Mouse (Mus musculus): ENCODE data around the gene Fggy. TPM values are rescaled to one million over a fixed set of nuclear protein-coding genes. Genes with fewer than 3 reads are reported as not detected.

The Fggy gene
- polyA plus RNA-seq (2015; fragmentation: Nextera tagmentation; extraction: Ambion mirVana) = 9.1 TPM in 2 replicates

- Histone ChIP-seq H3K4me2 (peak within 1 kb of the TSS; percentile 58), H3K4me3 (peak within 1 kb of the TSS; percentile 39), H3K36me3 (no peaks in the 10 kb centered on the region), H3K27me3 (no peaks in the 10 kb centered on the region), H3K4me1 (replicated peaks) (peaks cover 7% of the 10 kb centered on the region), H3K27ac (peak within 1 kb of the TSS; percentile 84), H3K9me3 (no peaks in the 10 kb centered on the region), H3K9ac (peak within 1 kb of the TSS; percentile 71)
- ATAC-seq (ENCODE audit: low FRiP score) = peak; percentile 100
- WGBS = 30% methylated on average over 12 of the region's 12 CpGs
Measured at GRCm38 (mm10) chr4:95557333-95557956, at the start of gene Fggy. Gene Fggy (plus strand): TSS chr4:95557507.

- no peak for ATAC-seq (ENCODE audit: low FRiP score)
- H3K36me3 ChIP-seq = no peaks in the 10 kb centered on the region
- no peak overlapping the region for H3K4me2 ChIP-seq
- no peak overlapping the region for H3K27ac ChIP-seq
- H3K4me1 ChIP-seq (replicated peaks) = peaks cover 6% of the 10 kb centered on the region; the same call in 1 of the 2 replicates
- H3K27me3 ChIP-seq = no peaks in the 10 kb centered on the region
- no peak overlapping the region for H3K4me3 ChIP-seq
- no peaks in the 10 kb centered on the region for H3K9me3 ChIP-seq
- H3K9ac ChIP-seq = no peak overlapping the region
- WGBS = 88% methylated on average over 4 of the region's 4 CpGs
Measured at GRCm38 (mm10) chr4:95507946-95508311, 49.4 kb upstream of the Fggy start.

- H3K27me3 ChIP-seq = no peaks in the 10 kb centered on the region
- no peak for ATAC-seq (ENCODE audit: low FRiP score)
- H3K9ac ChIP-seq = no peak overlapping the region
- WGBS = 90% methylated on average over 1 of the region's 1 CpGs
- H3K4me1 ChIP-seq (replicated peaks) = peaks cover 11% of the 10 kb centered on the region; the same call in 1 of the 2 replicates
- no peak overlapping the region for H3K4me2 ChIP-seq
- no peak overlapping the region for H3K27ac ChIP-seq
- H3K36me3 ChIP-seq = no peaks in the 10 kb centered on the region
- no peaks in the 10 kb centered on the region for H3K9me3 ChIP-seq
- no peak overlapping the region for H3K4me3 ChIP-seq
Measured at GRCm38 (mm10) chr4:95518382-95518781, 38.9 kb upstream of the Fggy start.

GRCm38 (mm10) chr4:95519975-95520642, 37.2 kb upstream of the Fggy start:
- no peaks in the 10 kb centered on the region for H3K27me3 ChIP-seq
- 43% methylated on average over 4 of the region's 4 CpGs for WGBS
- H3K9ac ChIP-seq = no peak overlapping the region
- H3K27ac ChIP-seq = peak overlapping the region; percentile 44
- H3K4me2 ChIP-seq = no peak overlapping the region
- peaks cover 11% of the 10 kb centered on the region; the same call in 1 of the 2 replicates for H3K4me1 ChIP-seq (replicated peaks)
- no peaks in the 10 kb centered on the region for H3K36me3 ChIP-seq
- no peak overlapping the region for H3K4me3 ChIP-seq
- peak; percentile 76 for ATAC-seq (ENCODE audit: low FRiP score)
- no peaks in the 10 kb centered on the region for H3K9me3 ChIP-seq

- no peak overlapping the region for H3K9ac ChIP-seq
- ATAC-seq (ENCODE audit: low FRiP score) = 0 out of 2 replicates have a peak, but pooled peaks have one; percentile 24
- H3K4me1 ChIP-seq (replicated peaks) = peaks cover 11% of the 10 kb centered on the region; the same call in 1 of the 2 replicates
- H3K4me3 ChIP-seq = no peak overlapping the region
- 41% methylated on average over 2 of the region's 2 CpGs for whole genome bisulfite sequencing
- H3K36me3 ChIP-seq = no peaks in the 10 kb centered on the region
- H3K27me3 ChIP-seq = no peaks in the 10 kb centered on the region
- H3K9me3 ChIP-seq = no peaks in the 10 kb centered on the region
- no peak overlapping the region for H3K4me2 ChIP-seq
- H3K27ac ChIP-seq = peak overlapping the region; percentile 44
Measured at GRCm38 (mm10) chr4:95520643-95521032, 36.7 kb upstream of the Fggy start.

- H3K4me2 ChIP-seq = no peak overlapping the region
- no peaks in the 10 kb centered on the region for H3K36me3 ChIP-seq
- H3K9me3 ChIP-seq = no peaks in the 10 kb centered on the region
- H3K27ac ChIP-seq = no peak overlapping the region
- H3K4me3 ChIP-seq = no peak overlapping the region
- no peaks in the 10 kb centered on the region for H3K27me3 ChIP-seq
- no peak overlapping the region for H3K9ac ChIP-seq
- H3K4me1 ChIP-seq (replicated peaks) = no peaks in the 10 kb centered on the region
- no peak for ATAC-seq (ENCODE audit: low FRiP score)
- WGBS = 91% methylated on average over 4 of the region's 4 CpGs
Measured at GRCm38 (mm10) chr4:95526588-95526987, 30.7 kb upstream of the Fggy start.

GRCm38 (mm10) chr4:95530757-95531156, 26.6 kb upstream of the Fggy start:
- no peak overlapping the region for H3K9ac ChIP-seq
- WGBS = 75% methylated on average over 2 of the region's 2 CpGs
- ATAC-seq (ENCODE audit: low FRiP score) = no peak
- no peaks in the 10 kb centered on the region for H3K27me3 ChIP-seq
- no peak overlapping the region for H3K4me2 ChIP-seq
- H3K36me3 ChIP-seq = no peaks in the 10 kb centered on the region
- no peaks in the 10 kb centered on the region for H3K4me1 ChIP-seq (replicated peaks)
- H3K4me3 ChIP-seq = no peak overlapping the region
- H3K27ac ChIP-seq = no peak overlapping the region
- no peaks in the 10 kb centered on the region for H3K9me3 ChIP-seq

- Histone ChIP-seq H3K4me1 (replicated peaks) (no peaks in the 10 kb centered on the region), H3K9me3 (no peaks in the 10 kb centered on the region), H3K4me3 (no peak overlapping the region), H3K9ac (no peak overlapping the region), H3K27ac (no peak overlapping the region), H3K36me3 (no peaks in the 10 kb centered on the region), H3K27me3 (no peaks in the 10 kb centered on the region), H3K4me2 (no peak overlapping the region)
- 94% methylated on average over 3 of the region's 3 CpGs for WGBS
- ATAC-seq (ENCODE audit: low FRiP score) = no peak
Measured at GRCm38 (mm10) chr4:95533946-95534345, 23.4 kb upstream of the Fggy start.

- H3K27me3 ChIP-seq = no peaks in the 10 kb centered on the region
- WGBS = 66% methylated on average over 3 of the region's 3 CpGs
- ATAC-seq (ENCODE audit: low FRiP score) = no peak
Measured at GRCm38 (mm10) chr4:95541382-95542038, 15.8 kb upstream of the Fggy start.

GRCm38 (mm10) chr4:95542039-95542790, 15.1 kb upstream of the Fggy start:
- no peak for ATAC-seq (ENCODE audit: low FRiP score)

More at GRCm38 (mm10) chr4:95541382-95542038, 15.8 kb upstream of the Fggy start:
- no peaks in the 10 kb centered on the region for H3K36me3 ChIP-seq
- no peak overlapping the region for H3K4me2 ChIP-seq
- H3K9ac ChIP-seq = no peak overlapping the region
- H3K4me3 ChIP-seq = no peak overlapping the region
- no peak overlapping the region for H3K27ac ChIP-seq
- no peaks in the 10 kb centered on the region for H3K9me3 ChIP-seq
- no peaks in the 10 kb centered on the region for H3K4me1 ChIP-seq (replicated peaks)

GRCm38 (mm10) chr4:95543529-95543928, 13.8 kb upstream of the Fggy start:
- no peaks in the 10 kb centered on the region for H3K9me3 ChIP-seq
- H3K9ac ChIP-seq = no peak overlapping the region
- WGBS = 89% methylated on average over 4 of the region's 4 CpGs
- no peaks in the 10 kb centered on the region for H3K36me3 ChIP-seq
- no peak overlapping the region for H3K4me3 ChIP-seq
- no peaks in the 10 kb centered on the region for H3K4me1 ChIP-seq (replicated peaks)
- H3K27ac ChIP-seq = no peak overlapping the region
- H3K27me3 ChIP-seq = no peaks in the 10 kb centered on the region
- H3K4me2 ChIP-seq = no peak overlapping the region
- no peak for ATAC-seq (ENCODE audit: low FRiP score)

More at GRCm38 (mm10) chr4:95542039-95542790, 15.1 kb upstream of the Fggy start:
- Histone ChIP-seq H3K4me2 (no peak overlapping the region), H3K9me3 (no peaks in the 10 kb centered on the region), H3K36me3 (no peaks in the 10 kb centered on the region), H3K27ac (no peak overlapping the region), H3K9ac (no peak overlapping the region), H3K4me1 (replicated peaks) (no peaks in the 10 kb centered on the region), H3K4me3 (no peak overlapping the region), H3K27me3 (no peaks in the 10 kb centered on the region)
- 96% methylated on average over 4 of the region's 4 CpGs for WGBS
